Mouse (Mus musculus) stomach, postnatal 0 days (tissue): ENCODE results near the gene Ankmy2.

Experiments used
- CTCF ChIP-seq: IDR thresholded peaks from 2 replicates; pipeline ENCODE4 v1.5.1; 2016; ENCODE audit warnings: antibody characterized with exemption, low read depth, mild to moderate bottlenecking, moderate library complexity
- EP300 ChIP-seq: optimal IDR thresholded peaks from 2 replicates; pipeline ENCODE3; 2016; ENCODE audit warnings: antibody characterized with exemption

GRCm38 (mm10) chr12:36129826-36130225, 27.1 kb upstream of the Ankmy2 start:
- no peak for TF ChIP-seq EP300
- TF ChIP-seq CTCF, result no peak
